Mouse (Mus musculus): Measurements from ENCODE around the gene Gm47985. TPM values are rescaled to one million over a fixed set of nuclear protein-coding genes. Genes with fewer than 3 reads are reported as not detected.

The Gm47985 gene
- polyA plus RNA-seq, 1 experiment from 2014 or later = not detected

DNA sequence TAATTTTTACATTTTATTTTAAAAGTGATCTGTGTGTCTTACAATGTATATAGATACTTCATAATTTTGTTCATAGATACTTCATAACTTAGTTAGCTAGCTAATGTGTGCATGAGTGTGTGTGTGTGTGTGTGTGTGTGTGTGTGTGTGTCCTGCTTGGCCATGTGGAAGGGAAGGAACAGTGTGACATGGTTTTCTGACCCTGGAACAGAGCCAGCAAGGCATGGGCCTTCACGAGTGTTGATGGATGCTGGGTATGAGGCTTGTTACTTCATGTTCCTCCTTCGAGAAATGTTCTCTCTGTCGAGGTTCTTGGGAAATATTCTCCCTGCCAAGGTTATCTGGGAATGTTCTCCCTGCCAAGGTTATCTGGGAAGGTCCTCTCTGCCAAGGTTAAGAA lies 51.4 kb downstream of the Gm47985 start:
- Histone ChIP-seq H3K9me3 (no peaks in the 10 kb centered on the region), H3K36me3 (replicated peaks) (no peaks in the 10 kb centered on the region), H3K4me2 (no peak overlapping the region), H3K9ac (no peak overlapping the region), H3K27ac (no peak overlapping the region), H3K4me3 (no peak overlapping the region), H3K27me3 (replicated peaks) (no peaks in the 10 kb centered on the region), H3K4me1 (no peaks in the 10 kb centered on the region)
- no peak for ATAC-seq (replicated peaks)
- 88% methylated on average over 3 of the region's 3 CpGs for WGBS

Other genes starting within 250 kb of the Gm47985 start
- 1.8 and 2.0 TPM in 2 replicates for gene Hmcn1, start 189.1 kb upstream of the Gm47985 start, polyA plus RNA-seq (2015; fragmentation: Nextera tagmentation; extraction: Ambion mirVana)
- gene Gm8947, start 9.8 kb downstream of the Gm47985 start, polyA plus RNA-seq (2015; fragmentation: Nextera tagmentation; extraction: Ambion mirVana) = not detected in 2 replicates
- not detected in 2 replicates for gene Gm47995, start 15.9 kb downstream of the Gm47985 start, polyA plus RNA-seq (2015; fragmentation: Nextera tagmentation; extraction: Ambion mirVana)
- gene 3110040M04Rik, start 21.6 kb downstream of the Gm47985 start, polyA plus RNA-seq (2015; fragmentation: Nextera tagmentation; extraction: Ambion mirVana) = not detected in 2 replicates
- gene Gm47996, start 27.6 kb downstream of the Gm47985 start, polyA plus RNA-seq (2015; fragmentation: Nextera tagmentation; extraction: Ambion mirVana) = not detected in 2 replicates
- gene Ivns1abp, start 161.9 kb downstream of the Gm47985 start, polyA plus RNA-seq (2015; fragmentation: Nextera tagmentation; extraction: Ambion mirVana) = 247 and 257 TPM in 2 replicates
- 13.0 and 13.9 TPM in 2 replicates for gene Swt1, start 245.9 kb downstream of the Gm47985 start, polyA plus RNA-seq (2015; fragmentation: Nextera tagmentation; extraction: Ambion mirVana)
- 46.6 and 48.3 TPM in 2 replicates for gene Trmt1l, start 246.0 kb downstream of the Gm47985 start, polyA plus RNA-seq (2015; fragmentation: Nextera tagmentation; extraction: Ambion mirVana)

Data from midbrain, embryonic 15.5 days (tissue).